Mouse (Mus musculus) left cerebral cortex, adult 18-20 months (tissue): Measurements from ENCODE around the gene Rdh5. TPM values are rescaled to one million over a fixed set of nuclear protein-coding genes. Genes with fewer than 3 reads are reported as not detected.

Experiments
- DNase-seq, 2 experiments: peaks; one replicate each; pipeline ENCODE4 v3.0.0; 2021 to 2022; ENCODE audit warnings: low spot score in 2 of 2, mixed read lengths in 1 of 2
- long read RNA-seq, 2 experiments: library from polyadenylated mRNA; stranded (forward); transcript quantifications; one replicate each; pipeline ENCODE4 v2.0.0; 2021
- total RNA-seq, 2 experiments: library from RNA; stranded (reverse); gene quantifications; 2 replicates each; pipeline ENCODE4 v1.2.3; 2021

Rdh5 gene
- 1 to 10 TPM; 3.6 to 7.6 TPM for total RNA-seq
- long read RNA-seq, experiment 1, partial matches to known transcripts = 0 of 2 reads
- long read RNA-seq, experiment 1, other reads (novel, unspliced or antisense) = 1 of 2 reads
- long read RNA-seq, experiment 2, partial matches to known transcripts = 1 of 6 reads
- long read RNA-seq, experiment 2, other reads (novel, unspliced or antisense) = 4 of 6 reads

GRCm38 (mm10) chr10:128922822-128923012, at the start of gene Rdh5:
Rdh5 (minus strand) TSS chr10:128922888.
- no peak for DNase-seq

- DNase-seq = no peak
These were observed 48.1 kb upstream of the Rdh5 start for GRCm38 (mm10) chr10:128970740-128971250.

- DNase-seq = no peak
These were observed 45.7 kb upstream of the Rdh5 start for GRCm38 (mm10) chr10:128968341-128968749.

GRCm38 (mm10) chr10:128965871-128966270, 43.2 kb upstream of the Rdh5 start:
- DNase-seq = no peak

GRCm38 (mm10) chr10:128964961-128965360, 42.3 kb upstream of the Rdh5 start:
- no peak for DNase-seq

- no peak for DNase-seq
These were observed 38.2 kb upstream of the Rdh5 start, which contains the start of gene Mettl7b for GRCm38 (mm10) chr10:128960590-128961584. Mettl7b (minus strand) TSS chr10:128960988.

GRCm38 (mm10) chr10:128960142-128960541, 37.5 kb upstream of the Rdh5 start:
- no peak for DNase-seq

- DNase-seq = no peak
These were observed 35.7 kb upstream of the Rdh5 start for GRCm38 (mm10) chr10:128958340-128958739.

- no peak for DNase-seq
These were observed 27.7 kb upstream of the Rdh5 start for GRCm38 (mm10) chr10:128950208-128950887.

GRCm38 (mm10) chr10:128947496-128947895, 24.8 kb upstream of the Rdh5 start:
- no peak for DNase-seq

GRCm38 (mm10) chr10:128945675-128946074, 23.0 kb upstream of the Rdh5 start:
- DNase-seq = no peak

- DNase-seq = no peak
These were observed 17.9 kb upstream of the Rdh5 start for GRCm38 (mm10) chr10:128940475-128941061.

GRCm38 (mm10) chr10:128938974-128939373, 16.3 kb upstream of the Rdh5 start:
- DNase-seq = no peak

GRCm38 (mm10) chr10:128938457-128938856, 15.8 kb upstream of the Rdh5 start:
- DNase-seq = no peak

- DNase-seq = no peak
These were observed 15.2 kb upstream of the Rdh5 start for GRCm38 (mm10) chr10:128937756-128938390.

GRCm38 (mm10) chr10:128935826-128936440, 13.2 kb upstream of the Rdh5 start:
- DNase-seq = no peak

- DNase-seq = no peak
These were observed 12.5 kb upstream of the Rdh5 start for GRCm38 (mm10) chr10:128934997-128935787.

- DNase-seq = no peak
These were observed 11.5 kb upstream of the Rdh5 start for GRCm38 (mm10) chr10:128933976-128934721.

GRCm38 (mm10) chr10:128933574-128933973, 10.9 kb upstream of the Rdh5 start, which contains the start of gene Itga7:
Itga7 (plus strand) TSS chr10:128933818.
- DNase-seq = no peak
